Mouse (Mus musculus) E14TG2a.4 (cell line): Measurements from ENCODE around the gene Oaz1.
A peak's percentile ranks its signal among the peaks of the same experiment; 100 is the strongest.

Source experiments
- H3K27me3 ChIP-seq: 2 replicates; pipeline ENCODE4 v1.6.1; 2014; ENCODE audit warnings: low read length, control low read depth; ENCODE audit not compliant: insufficient read depth
- H3K36me3 ChIP-seq: 2 replicates; pipeline ENCODE4 v1.6.1; 2014; ENCODE audit warnings: low read length, control low read depth; ENCODE audit not compliant: insufficient read depth
- H3K4me1 ChIP-seq: replicated peaks from 2 replicates; pipeline ENCODE4 v1.6.1; 2014; ENCODE audit warnings: low read depth, low read length, control low read depth
- H3K4me3 ChIP-seq: replicated peaks from 2 replicates; pipeline ENCODE4 v1.5.1; 2014; ENCODE audit warnings: mild to moderate bottlenecking, low read length
- H3K9me3 ChIP-seq: 2 replicates; pipeline ENCODE4 v1.6.1; 2014; ENCODE audit warnings: low read length, control low read depth
- CTCF ChIP-seq: conservative IDR thresholded peaks from 2 replicates; pipeline ENCODE4 v1.5.1; 2014; ENCODE audit warnings: low read length
- NANOG ChIP-seq: IDR thresholded peaks from 2 replicates; pipeline ENCODE4 v1.6.1; 2014; ENCODE audit warnings: borderline replicate concordance, low read length, mixed read lengths
- POU5F1 ChIP-seq: IDR thresholded peaks from 2 replicates; pipeline ENCODE4 v1.6.1; 2014; ENCODE audit warnings: low read length, borderline replicate concordance

Oaz1 gene

DNA sequence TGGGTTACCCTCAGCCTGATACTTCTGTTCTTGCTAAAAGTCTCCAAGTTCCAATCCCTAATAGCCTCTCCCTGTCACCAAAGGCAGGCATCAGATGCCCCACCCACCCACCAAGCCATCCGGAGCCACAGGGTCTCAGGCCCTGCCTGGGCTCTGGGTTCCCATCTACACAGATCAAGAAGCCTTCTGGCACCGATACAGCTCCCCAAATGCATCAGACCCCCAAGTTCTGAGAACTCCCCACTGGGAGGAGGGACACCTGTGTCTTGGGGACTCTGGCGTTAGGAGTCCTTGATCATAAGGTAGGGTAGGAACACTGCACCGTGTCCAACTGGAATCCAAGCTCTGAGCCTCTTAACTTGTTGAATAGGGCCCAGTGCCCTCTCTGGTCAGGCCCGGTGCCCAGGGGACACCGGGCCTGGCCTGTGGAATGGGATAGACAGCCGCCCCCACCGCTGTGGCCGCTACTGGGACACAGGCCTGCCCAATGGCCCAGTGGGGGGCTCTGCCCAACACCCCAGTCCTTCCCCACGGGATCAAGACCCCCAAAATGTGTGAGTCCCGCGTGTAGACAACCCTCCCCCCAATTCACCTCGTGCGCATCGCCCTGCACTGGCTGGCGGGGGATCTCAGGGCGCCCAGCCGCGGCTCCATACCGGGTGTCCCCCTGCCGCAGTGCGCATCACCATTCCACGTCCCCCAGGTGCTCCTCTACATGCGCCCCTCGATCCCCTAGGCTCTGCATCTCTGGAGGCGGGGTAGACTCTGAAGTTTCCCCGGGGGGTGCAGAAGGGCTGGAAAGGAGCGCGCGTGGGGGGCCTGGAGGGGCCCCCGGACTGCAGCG is 16.9 kb downstream of the Oaz1 start:
- TF ChIP-seq NANOG (no peak), POU5F1 (no peak), CTCF (no peak)
- peaks cover 67% of the 10 kb centered on the region for H3K4me1 ChIP-seq
- H3K27me3 ChIP-seq, result peaks cover 74% of the 10 kb centered on the region
- H3K9me3 ChIP-seq, result no peaks in the 10 kb centered on the region
- H3K36me3 ChIP-seq, result no peaks in the 10 kb centered on the region
- peak overlapping the region; percentile 80 for H3K4me3 ChIP-seq

DNA sequence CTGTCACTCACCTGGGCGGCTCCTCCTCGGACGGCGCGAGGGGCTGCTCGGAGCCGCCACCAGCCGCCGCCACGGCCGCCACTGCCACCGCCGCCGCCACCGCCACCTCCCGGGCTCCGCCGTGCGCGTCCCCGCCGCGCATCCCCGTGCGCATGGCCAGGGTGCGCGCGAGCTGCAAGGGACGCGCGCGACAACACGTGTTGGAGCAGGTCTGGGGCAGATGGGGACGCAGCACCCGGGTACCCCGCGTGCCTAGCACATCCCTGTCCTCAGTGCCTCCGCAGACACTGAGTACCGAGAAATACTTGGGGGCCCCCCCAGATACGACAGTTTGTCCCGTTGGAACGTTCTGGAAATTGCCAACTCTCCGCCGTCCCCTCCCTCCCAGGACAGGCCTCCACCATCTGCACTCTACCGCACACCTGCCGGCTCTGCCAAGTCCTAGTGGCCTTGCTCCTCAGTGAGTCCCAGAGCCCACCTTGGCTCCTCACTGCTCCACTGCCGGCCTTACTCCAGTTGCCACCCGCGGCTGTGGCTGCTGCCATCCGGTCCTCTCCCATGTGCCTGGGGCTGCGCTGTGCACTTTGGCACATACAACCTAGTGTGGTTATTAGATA is 17.6 kb downstream of the Oaz1 start, which contains the start of gene Lingo3:
Gene Lingo3 (minus strand): TSS at position 109 of the 617 bp plus-strand sequence.
- H3K27me3 ChIP-seq, result peaks cover 70% of the 10 kb centered on the region
- no peak for TF ChIP-seq CTCF
- no peak for TF ChIP-seq POU5F1
- TF ChIP-seq NANOG, result no peak
- no peaks in the 10 kb centered on the region for H3K36me3 ChIP-seq
- H3K4me1 ChIP-seq, result peaks cover 68% of the 10 kb centered on the region
- no peaks in the 10 kb centered on the region for H3K9me3 ChIP-seq
- peak within 1 kb of the TSS; percentile 80 for H3K4me3 ChIP-seq

DNA sequence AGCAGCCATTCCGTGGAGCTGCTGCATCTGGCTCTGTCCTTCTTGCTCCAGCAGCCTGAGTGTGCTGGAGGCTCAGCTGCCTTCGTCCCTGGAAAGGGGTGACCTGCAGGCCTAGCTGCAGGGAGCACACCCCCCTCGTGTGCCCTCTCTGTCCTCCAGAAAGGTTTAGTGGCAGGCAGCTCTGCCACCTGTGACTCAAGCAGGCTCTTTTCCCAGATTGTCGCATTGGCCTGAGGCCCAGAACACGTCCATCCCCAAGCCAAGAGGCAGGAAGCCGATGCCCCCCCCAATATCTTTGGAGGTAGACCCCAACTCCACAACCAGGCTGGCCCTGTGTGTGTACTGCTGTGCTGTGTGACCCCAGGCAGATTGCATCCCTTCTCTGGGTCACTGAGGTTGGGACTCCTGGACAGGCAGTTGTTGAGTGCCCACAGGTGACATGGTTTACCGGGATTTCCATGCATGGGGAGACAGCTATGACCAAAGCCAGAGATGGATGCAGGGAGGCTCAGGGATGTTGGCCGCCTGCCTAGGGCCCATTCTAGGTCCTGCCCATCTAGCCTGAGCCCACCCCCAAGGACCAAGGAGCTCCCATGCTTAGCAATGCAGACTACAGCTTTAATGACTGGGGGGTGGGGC is 18.7 kb downstream of the Oaz1 start:
- Histone ChIP-seq H3K4me3 (no peak overlapping the region), H3K9me3 (no peaks in the 10 kb centered on the region), H3K4me1 (peaks cover 68% of the 10 kb centered on the region), H3K36me3 (peaks cover 3% of the 10 kb centered on the region; the same call in 1 of the 2 replicates), H3K27me3 (peaks cover 64% of the 10 kb centered on the region)
- no peak for TF ChIP-seq NANOG
- no peak for TF ChIP-seq CTCF

DNA sequence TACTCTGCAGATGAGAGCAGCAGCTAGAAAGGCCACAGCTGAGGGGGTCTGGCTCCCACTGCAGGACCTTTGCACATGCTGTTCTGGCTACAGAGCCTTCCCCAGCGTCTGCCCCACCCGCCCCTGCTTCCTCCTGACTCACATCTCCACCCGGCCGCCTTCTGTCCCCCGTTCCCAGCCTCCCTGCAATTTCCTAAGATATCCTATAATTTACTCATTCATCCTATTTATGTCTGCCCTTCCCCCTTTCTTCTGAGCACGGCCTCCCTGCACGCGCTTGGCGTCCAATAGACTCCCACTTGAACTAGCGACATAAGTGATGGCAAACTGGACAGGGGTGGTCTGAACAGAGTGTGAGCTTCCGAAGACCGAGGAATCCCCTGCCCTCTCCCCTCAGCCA is 19.3 kb downstream of the Oaz1 start:
- H3K4me3 ChIP-seq, result no peak overlapping the region
- peaks cover 67% of the 10 kb centered on the region for H3K4me1 ChIP-seq
- TF ChIP-seq POU5F1, result no peak
- no peak for TF ChIP-seq CTCF
- no peak for TF ChIP-seq NANOG
- peaks cover 9% of the 10 kb centered on the region for H3K36me3 ChIP-seq
- H3K9me3 ChIP-seq, result no peaks in the 10 kb centered on the region
- H3K27me3 ChIP-seq, result peaks cover 59% of the 10 kb centered on the region

DNA sequence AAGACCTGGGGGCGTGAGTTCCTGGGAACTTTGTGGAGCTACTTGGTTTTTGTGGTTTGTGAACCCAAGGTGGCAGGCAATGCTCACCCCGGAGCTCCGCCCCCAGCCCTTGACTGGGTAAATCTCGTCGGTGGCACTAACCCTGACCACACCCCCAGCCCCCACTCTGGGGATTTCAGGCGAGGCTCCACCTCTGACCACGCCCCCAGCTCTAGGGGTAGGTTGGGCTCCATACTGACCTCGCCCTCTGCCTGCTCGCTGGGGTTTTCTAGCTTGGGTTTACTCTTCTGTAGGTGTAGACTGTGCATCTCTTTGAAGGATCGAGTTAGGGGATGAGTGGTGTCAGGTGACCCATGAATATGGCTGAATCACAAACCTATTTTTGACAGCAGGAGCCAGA is 22.1 kb downstream of the Oaz1 start:
- peaks cover 30% of the 10 kb centered on the region for H3K27me3 ChIP-seq
- TF ChIP-seq NANOG (no peak), POU5F1 (no peak), CTCF (no peak)
- H3K4me3 ChIP-seq, result 0 out of 2 replicates have a peak overlapping the region, but pooled peaks have one; percentile 10
- H3K4me1 ChIP-seq, result peaks cover 61% of the 10 kb centered on the region
- H3K9me3 ChIP-seq, result no peaks in the 10 kb centered on the region
- H3K36me3 ChIP-seq, result peaks cover 37% of the 10 kb centered on the region

DNA sequence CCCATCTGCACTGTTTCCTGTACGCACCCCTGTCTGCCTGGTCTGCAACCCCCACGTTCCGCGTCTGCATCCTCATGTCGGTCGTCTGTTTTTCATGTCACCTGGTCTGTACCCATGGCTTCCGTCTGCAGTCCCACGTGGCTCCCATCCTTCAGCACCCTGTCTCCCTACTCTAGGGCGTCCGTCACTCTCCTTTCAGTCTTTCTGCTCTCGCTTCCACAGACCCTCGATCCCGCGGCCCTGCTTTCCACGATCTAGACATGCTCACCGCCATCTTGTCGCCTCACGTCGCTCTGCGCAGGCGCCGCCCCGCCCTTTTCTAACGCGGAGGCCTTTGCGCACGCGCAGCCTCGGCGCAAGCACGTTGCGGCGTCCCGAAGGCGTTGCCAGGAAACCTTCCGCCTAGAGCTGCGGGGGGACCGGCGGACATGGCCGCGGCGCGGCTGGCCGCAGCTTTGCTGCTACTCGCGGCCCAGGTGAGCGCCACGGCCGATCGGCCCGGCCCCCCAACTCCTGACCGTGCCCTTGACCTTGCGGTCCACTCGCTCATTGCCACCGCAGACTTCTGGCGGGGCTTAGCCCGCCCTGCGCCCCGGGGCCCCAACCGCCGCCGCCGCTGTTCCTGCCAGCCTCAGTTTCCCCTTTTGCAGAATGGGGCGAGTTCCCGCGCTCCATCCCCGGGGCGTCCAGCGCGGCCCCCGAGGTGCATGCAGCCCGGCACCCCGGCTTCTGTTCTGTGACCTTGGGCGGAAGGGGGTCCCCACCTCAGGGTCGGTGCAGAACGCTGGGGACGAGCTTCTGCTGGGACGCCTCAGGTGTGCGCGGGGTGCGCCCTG is 28.7 kb downstream of the Oaz1 start, which contains the start of the genes Lsm7 and Sppl2b:
Gene Lsm7 (minus strand): TSS at position 297 of the 836 bp plus-strand sequence.
Gene Sppl2b (plus strand): TSS at position 363 of the 836 bp plus-strand sequence.
- Histone ChIP-seq H3K4me3 (peak within 1 kb of the TSS; percentile 95), H3K9me3 (no peaks in the 10 kb centered on the region), H3K27me3 (no peaks in the 10 kb centered on the region), H3K36me3 (peaks cover 44% of the 10 kb centered on the region), H3K4me1 (peaks cover 63% of the 10 kb centered on the region)
- TF ChIP-seq NANOG (no peak), CTCF (no peak), POU5F1 (no peak)

DNA sequence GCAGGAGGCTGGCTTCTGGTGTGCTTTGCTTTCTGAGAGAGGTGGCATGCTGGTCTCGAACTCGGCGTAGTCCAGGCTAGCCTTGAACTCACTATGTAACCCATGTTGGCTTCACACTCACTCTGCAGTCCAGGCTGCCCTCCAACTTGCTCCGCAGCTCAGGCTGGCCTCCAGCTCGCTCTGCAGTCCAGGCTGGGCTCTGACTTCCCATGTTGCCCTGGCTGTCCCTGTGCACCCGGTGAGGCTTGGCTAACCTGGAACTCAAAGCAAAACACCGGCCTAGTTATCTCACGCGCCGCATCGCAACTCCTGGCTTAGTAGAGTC is 29.3 kb downstream of the Oaz1 start:
- peak overlapping the region; percentile 95 for H3K4me3 ChIP-seq
- no peaks in the 10 kb centered on the region for H3K27me3 ChIP-seq
- no peaks in the 10 kb centered on the region for H3K9me3 ChIP-seq
- TF ChIP-seq NANOG (no peak), CTCF (no peak), POU5F1 (no peak)
- H3K36me3 ChIP-seq, result peaks cover 38% of the 10 kb centered on the region
- peaks cover 58% of the 10 kb centered on the region for H3K4me1 ChIP-seq

DNA sequence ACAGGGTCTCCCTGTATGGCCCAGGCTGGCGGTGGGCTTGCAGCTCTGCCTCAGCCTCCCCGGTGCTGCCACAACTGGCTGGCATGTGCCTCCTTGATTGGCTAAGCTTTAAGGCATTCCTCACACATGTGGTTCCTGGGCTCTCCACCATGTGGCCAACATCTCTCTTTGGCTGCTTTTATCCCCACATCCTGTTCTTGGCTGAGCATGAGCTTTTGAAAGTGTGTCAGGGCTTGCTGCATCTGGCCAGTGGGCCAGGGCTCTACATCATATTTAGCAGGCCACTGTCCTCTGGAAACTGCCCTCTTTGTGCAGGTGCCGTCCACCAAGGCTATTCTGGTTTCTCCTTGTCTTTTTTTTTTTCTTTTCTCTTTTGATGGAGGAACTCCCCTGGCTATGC is 29.8 kb downstream of the Oaz1 start:
- Histone ChIP-seq H3K36me3 (peaks cover 36% of the 10 kb centered on the region), H3K4me3 (peak overlapping the region; percentile 95; the same call in 1 of the 2 replicates), H3K27me3 (no peaks in the 10 kb centered on the region), H3K4me1 (peaks cover 58% of the 10 kb centered on the region), H3K9me3 (no peaks in the 10 kb centered on the region)
- no peak for TF ChIP-seq NANOG
- no peak for TF ChIP-seq POU5F1
- TF ChIP-seq CTCF, result no peak
